Mouse (Mus musculus) thymus, adult 2 months (tissue): ENCODE results near the gene Nav3.

Experiments used
- CTCF ChIP-seq: fragments of 200-500 bp; IDR thresholded peaks from 2 replicates; pipeline ENCODE4 v1.5.1; 2012; ENCODE audit warnings: mild to moderate bottlenecking, control low read depth, low read length, moderate library complexity, borderline replicate concordance; ENCODE audit not compliant: control insufficient read depth, poor library complexity, insufficient read depth; ENCODE audit errors: extremely low read depth
- POLR2A ChIP-seq: fragments of 200-500 bp; IDR thresholded peaks from 2 replicates; pipeline ENCODE4 v1.6.1; 2012; ENCODE audit warnings: mild to moderate bottlenecking, low read length, control low read depth, moderate library complexity; ENCODE audit not compliant: control insufficient read depth, poor library complexity, insufficient read depth; ENCODE audit errors: extremely low read depth

DNA sequence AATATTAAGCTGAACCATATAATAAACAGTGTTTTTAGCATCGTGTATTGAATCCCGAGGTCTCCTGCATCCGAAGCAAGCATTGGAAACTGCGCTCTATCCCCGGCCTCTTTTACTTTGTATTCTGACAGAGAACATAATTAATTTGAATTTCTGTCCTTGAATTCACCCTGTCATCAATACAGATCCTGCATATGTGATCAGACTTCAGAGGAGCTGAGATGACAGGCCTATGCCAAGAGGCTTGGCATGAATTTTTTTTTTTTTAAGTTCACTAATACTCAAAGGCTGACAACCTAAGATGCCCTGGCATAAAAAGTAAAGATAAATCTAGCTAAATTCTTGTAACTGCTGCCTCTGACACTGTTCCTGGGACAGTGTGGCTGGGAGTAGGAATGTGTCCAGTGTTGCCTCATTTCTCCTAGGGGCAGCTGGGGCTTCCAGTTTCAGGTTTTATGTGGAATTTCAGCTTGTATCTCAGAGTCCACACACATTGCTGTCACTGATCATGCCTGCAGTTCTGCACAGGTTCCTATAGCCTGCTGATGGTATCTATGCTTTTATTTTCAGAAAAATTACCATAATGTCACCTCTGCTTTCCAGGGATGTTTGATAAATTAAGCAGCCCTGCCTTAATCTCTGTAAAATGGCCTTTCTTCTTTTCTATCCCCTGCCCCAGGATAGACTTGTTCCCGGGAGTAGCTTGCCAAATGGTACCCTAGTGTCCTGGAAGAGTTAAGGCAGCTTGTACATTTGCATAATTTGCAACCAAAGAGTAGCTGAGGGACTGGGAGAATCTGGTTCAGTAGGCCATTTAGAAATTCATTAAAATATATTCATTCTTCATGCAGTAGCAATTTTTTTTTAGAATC lies 301.8 kb downstream of the Nav3 start:
- no peak for TF ChIP-seq CTCF
- TF ChIP-seq POLR2A, result no peak
